Mouse (Mus musculus) thymus, postnatal 0 days (tissue): Measurements from ENCODE around the gene Stx17. TPM values are rescaled to one million over a fixed set of nuclear protein-coding genes. Genes with fewer than 3 reads are reported as not detected.

Experiments used
- DNase-seq: peaks from one replicate; pipeline ENCODE4 v3.0.0-alpha.2; 2015; ENCODE audit warnings: low spot score
- microRNA counts: library from miRNA; unstranded; fragments of <30 nt; microRNA quantifications from one replicate; lab custom pipeline; 2015
- microRNA-seq: library from miRNA; unstranded; fragments of <30 nt; microRNA quantifications from one replicate; pipeline ENCODE4, GENCODE M21; 2016; ENCODE audit warnings: borderline number of aligned reads
- polyA plus RNA-seq: library from polyadenylated mRNA; unstranded; fragments of >200 nt; fragmentation: Nextera tagmentation; extraction: Ambion mirVana; gene quantifications from 2 replicates; pipeline ENCODE4 v1.2.1, GENCODE M21; 2015

Stx17 gene
- polyA plus RNA-seq, 1 experiment from 2014 or later: 20.7 TPM

DNA sequence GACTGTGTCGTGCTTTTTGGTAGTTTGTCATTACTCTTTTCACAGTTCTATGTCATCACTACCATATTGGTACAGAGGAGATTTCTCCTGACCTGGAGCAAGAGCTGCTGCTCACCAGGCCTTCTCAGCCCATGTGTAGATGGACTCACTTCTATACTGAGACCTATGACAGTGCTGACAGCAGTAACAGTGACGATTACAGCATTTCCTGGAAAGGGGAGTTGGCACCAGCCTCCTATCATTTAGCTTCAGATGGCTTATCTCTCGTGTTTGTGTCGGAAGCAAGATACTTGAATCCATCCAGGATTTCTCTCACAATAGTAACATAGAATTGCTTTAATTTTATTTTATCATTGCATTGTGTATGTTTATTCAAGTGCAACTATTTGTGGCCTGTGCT is 35.7 kb downstream of the Stx17 start:
- DNase-seq: no peak

DNA sequence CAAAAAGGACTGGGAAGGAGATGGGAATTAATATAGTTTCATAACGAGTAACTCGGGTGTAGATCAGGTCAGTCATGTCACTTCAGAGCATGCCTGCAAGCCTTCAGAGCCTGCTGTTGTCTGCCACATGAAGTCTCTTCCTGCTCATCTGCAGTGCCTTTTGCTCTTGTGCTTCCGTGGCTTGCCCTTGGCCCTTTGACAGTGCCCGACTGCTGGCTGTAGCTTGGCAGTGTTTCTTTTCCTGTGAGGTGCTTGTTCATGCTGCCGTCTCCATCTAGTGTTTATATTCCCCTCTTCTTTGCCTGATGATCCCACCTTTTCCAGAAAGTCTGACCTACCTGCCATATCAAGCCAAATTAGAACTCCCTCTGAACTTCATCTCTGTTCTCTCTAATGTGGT is 39.1 kb downstream of the Stx17 start:
- no peak for DNase-seq

DNA sequence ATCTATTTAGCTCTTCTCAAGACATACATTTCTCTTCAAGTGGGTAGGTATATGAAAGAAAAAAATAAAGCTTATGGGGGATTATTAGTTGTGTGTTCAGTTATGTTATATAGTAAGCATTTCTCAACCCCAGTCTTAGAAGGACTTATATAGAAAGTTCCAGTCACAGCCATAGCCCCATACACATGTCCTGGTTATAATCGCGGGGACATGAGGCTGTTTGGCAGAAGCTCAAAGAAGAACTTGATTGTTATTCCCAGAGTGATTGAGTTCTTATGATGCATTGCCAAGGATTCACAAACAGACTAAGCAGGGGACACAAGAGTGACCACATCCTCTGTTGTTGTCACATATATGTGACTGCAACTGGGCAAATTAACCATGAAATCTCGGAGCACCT is 51.0 kb downstream of the Stx17 start:
- DNase-seq: no peak

DNA sequence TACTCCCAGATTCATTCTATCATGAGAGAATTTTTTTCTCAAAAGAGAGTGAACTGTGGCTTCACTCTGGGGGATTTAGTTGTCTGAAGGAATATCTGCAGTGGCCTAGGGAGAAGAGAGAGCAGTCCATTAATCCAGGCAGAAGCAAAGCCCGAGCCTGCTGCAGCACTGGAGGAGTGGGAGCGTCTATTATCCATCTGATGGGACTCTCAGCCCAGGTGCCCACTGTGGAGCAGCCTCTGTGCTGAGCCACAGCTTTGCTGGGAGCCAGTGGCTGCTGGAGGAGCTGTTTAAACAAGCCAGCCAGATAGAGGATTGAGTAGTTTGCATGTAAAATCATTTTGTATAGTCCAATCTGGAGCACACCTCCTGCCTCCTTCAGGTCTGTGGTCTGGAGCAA is 56.2 kb downstream of the Stx17 start:
- no peak for DNase-seq

DNA sequence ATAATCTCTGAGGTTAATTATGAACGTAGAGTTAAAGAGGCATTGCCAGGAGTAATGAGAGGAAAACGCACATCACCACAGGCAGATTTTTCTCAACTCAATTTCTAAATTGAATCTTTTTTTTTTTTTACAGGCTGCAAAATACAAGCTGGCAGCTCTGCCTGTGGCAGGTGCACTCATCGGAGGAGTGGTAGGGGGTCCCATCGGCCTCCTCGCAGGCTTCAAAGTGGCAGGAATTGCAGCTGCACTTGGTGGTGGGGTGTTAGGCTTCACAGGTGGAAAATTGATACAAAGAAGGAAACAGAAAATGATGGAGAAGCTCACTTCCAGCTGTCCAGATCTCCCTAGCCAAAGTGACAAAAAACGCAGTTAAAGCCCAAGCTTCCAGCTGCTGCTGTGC is 56.7 kb downstream of the Stx17 start:
- no peak for DNase-seq

DNA sequence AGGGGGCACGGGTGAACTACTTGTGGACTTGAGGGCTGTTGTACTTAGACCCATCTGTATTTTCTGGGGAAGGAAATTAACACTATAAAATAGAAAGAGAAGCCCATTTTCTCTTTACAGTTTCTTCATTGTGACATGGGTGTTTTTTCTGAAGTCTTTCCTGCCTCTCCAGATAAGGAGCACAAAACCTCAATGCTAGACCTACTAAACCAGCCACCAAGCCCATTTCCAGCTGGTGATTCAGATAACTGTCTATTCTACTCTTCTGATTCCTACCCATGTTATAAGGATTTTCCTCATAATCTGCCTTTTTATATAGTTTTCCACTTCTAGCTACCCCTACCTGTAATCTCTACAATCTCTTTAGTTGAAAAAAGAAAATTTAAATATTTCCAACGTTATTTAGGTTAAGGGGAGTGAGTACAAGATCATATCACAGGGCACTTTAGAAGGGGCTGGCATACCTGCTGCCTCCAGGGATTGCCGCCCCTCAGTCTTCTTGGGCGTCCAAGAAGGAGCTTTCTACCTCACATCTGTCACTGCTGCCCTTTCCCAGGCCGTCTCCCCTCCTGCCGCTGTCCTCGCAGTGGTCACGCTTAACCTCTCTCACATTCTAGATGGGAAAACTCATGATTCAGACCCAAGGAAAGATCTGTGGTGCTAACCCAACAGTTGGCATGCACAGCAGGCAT is 57.5 kb downstream of the Stx17 start:
- no peak for DNase-seq

DNA sequence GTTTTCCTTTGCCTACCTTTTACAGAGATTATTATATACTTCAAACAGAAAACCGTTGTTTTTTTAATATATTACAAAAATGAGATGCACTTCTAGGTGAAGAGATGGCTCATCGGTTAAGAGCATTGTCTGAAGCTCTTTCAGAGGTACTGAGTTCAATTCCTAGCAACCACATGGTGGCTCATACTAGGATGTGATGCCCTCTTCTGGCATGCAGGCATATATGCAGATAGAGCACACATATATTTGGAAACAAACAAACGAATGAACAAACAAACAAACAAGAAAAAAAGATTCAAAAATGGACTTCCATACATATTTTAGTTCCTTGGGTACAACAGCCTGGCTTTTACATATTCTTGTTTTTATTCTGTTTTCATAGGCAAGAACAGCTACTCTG is 73.2 kb downstream of the Stx17 start:
- DNase-seq: no peak

DNA sequence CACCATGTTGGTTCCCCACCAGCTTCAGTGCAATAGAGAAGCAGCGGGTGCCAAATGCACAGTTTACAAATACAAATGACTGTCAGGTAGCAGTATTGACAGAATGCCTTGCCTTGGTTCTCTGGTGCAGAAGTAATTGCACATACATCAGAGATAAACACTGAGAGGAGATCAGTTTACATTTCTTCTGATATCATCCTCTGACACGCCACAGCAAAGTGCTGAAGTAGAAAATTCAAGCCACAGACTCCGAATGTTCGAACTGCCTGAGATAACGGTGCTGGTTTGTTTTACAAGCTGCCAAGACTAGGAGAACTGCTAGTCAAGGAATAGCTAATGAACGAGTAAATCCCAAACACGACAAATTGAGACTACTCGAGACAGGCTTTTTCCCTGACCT is 73.7 kb downstream of the Stx17 start:
- no peak for DNase-seq

DNA sequence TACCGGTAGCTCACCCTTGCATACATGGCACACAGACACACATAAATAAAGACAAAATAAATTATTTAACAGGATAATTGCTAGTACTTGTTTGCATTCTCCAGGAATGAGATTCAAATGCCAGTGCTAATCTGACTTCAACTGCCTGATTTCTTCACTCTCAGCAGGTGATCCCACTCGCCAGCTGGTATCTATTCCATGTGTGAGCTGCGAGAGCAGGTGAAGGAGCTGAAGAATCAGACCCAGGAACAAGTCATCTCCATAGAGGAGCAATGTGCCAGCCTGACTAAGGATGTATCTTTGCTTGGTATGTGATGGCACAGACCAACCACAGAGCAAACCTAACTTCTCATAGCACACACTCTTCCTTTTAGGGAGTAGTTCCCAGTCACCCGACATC is 78.8 kb downstream of the Stx17 start:
- no peak for DNase-seq

DNA sequence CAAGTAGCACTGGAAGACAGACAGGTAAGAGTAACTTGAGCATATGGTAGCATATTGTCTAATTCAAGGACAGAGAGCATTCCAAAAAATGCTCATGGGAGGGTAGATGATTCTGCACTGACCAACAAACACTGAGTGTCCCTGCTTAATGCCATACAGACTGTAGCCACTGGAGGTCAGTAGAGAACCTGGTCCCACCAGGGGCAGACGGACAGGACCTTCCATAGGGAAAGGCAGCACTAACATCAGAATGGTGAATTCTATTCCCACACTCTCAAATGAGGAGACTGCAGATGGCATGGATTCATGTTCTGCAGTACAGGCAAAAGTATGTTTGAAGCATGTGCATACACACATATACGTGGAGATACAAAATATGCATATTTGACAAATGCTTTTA is 100.5 kb downstream of the Stx17 start:
- peak; percentile 23 for DNase-seq

DNA sequence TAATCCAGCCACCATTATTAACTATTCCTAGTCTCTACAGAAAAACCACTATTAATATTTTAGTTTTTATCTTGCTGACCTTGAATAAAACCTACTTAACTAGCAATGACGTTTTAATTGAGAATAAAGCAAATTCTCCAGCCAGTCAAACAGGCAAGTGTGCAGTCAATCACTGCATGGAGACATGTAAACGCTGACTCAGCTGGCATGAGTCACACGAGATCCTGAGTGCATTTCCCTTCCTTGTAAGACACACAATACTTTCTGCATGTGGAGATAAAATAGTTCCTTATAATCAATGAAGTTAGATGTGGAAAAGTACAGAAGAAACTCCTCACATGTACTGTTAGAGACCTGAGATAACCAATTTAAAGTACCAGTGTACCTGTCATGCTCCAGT is 100.9 kb downstream of the Stx17 start:
- no peak for DNase-seq

DNA sequence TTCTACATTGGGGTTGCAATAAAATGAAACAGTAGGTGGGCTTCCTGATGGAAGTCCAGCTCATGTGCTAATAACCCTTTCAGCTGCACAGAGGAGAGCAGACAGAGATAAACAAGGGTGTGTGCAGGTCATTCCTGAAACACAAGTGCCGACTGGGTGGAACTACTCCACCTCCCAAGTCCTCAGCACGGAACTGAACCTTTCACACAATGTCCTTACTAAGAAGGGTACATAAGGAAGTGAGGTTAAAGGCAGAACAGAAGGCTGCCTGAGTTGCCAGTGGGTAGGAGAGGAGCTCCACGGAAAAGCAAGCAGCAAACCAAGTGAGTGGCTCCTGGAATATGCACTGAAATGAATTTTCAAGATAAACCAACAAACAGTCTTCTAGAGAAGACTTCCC is 102.1 kb downstream of the Stx17 start:
- no peak for DNase-seq

MicroRNA genes within 50 kb of the gene (microRNA counts, 519-probe panel; counts per million panel counts)
- microRNA mmu-miR-1958 (lab: Ali Mortazavi, UCI): 473 counts per million, percentile 71 among the panel's probes with 10 or more counts

Small RNA genes within 50 kb of the gene (microRNA-seq; reads per million reads assigned to microRNA genes)
- not detected for gene Mir1958

Other genes with a start within 250 kb of the Stx17 start
- gene Nr4a3, start 79.8 kb upstream of the Stx17 start, polyA plus RNA-seq: 1.7 and 2.4 TPM in 2 replicates
- gene Erp44, start 154.6 kb downstream of the Stx17 start, polyA plus RNA-seq: 70.6 and 75.6 TPM in 2 replicates
- 3.2 and 5.5 TPM in 2 replicates for gene Invs, start 154.8 kb downstream of the Stx17 start, polyA plus RNA-seq